Mouse (Mus musculus): ENCODE results near the gene Susd3.
A peak's percentile ranks its signal among the peaks of the same experiment; 100 is the strongest.

Gene Susd3

DNA sequence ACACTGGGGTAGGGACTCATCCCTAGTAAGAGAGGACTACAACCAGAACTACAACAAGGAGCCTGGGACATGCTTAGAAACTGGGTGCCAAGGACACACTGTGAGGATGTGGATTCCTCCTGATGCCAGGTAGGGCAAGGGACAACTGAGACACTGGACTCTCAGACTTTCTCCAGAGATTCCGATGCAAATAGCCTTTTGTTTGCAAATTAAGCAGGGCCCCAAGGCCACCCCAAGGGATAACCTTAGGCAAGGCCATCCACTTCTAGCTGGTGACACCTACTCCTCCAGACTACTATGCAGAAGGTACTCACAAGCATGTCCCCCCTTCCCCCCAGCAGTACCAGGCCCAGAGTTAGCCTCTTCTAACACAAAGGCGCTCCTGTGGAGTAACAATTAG is 1.9 kb downstream of the Susd3 start:
- no peak for DNase-seq (ENCODE audit: low spot score in 2 of 2)

DNA sequence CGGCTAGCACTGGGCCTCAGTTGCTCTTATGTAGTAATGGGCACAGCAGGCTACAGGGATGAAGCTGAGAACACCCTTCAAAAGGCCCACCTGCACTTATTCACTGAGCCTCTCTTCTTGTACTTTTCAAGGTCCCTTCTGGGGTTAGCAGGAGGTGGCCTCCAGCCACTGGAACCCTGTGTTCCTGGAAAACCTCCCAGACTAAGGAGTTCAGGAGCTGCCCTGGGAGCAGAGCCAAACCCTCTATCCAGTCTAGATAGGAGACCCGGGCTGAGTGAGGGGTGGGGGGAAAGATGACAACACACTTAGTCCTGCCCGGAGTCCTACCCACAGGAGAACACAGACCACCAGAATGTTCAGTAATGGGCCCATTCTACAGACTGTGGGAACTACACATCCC is 2.5 kb downstream of the Susd3 start:
- no peak for DNase-seq (ENCODE audit: low spot score in 2 of 2)

DNA sequence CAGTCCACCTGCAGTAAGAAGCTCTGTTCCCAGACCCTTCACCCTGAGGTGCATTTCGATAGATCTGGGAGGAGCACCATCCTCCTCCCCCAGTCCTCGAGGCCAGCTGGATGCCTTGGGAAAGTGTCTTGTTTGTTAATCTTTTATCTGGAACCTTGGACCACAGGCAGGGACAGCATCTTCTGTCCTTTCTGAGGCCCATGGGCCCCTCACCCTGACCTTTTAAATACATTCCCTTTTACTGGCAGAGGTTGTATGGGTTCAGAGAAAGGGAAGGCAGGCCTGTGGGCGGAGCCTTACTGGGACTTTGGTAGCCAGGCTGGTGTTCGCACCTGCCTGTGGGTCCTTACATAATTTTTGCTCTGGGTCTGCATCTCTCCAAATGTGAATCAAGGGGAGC is 3.3 kb downstream of the Susd3 start:
- DNase-seq (ENCODE audit: low spot score in 2 of 2) = no peak

DNA sequence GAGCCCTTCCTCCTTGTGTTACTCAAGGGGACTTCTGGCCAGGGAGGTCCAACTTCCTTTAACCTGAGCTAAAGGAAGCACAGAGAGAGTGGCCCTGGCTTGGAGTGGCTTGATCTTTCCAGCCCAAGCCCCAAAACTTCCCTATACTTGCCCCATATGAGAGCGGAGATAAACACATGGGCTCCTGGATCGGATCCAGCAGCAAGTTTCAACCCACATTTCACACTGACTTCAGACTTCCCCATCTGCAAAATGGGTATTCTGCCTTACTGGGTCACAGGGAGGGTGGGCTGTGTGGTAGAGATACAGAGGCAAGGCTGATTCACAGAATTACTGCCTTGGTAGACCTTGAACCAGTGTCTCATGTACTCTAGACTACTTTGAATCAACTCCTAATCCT is 5.0 kb downstream of the Susd3 start:
- DNase-seq (ENCODE audit: low spot score in 2 of 2) = no peak

DNA sequence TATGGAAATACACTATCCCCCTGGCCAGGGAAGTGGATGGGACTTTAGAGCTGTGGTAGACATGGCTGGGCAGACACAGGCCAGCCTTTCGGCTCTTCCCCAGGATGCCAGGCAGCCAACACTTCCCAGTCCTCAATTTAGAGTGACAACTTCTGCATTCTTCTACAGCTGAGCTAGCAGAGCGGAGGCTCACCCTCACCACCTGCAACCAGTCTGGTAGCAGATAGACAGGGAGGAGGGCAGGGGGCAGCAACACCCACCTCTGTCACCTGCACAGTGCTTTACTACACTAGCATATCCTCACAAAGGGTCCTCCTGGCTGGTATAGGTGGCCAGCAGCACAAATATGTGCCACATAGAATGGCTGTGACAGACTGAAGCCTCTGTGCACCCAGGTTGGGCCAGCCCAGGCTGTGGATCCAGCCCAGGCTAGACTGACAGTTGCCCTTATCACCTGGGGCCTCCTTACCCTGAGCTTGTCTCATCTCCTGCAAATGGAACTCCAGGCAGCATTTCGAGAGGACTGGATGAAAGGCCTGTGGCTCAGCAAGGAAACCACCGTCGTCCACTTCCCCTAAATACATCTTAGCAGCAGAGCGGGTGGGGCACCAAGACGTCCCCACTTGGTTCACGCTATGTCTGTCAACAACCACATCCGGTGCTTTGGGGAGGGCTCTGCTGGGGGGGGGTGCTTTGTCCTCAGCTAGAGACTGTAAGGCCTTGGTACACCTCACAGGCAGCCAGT is 6.0 kb downstream of the Susd3 start:
- no peak for DNase-seq (ENCODE audit: low spot score in 2 of 2)

DNA sequence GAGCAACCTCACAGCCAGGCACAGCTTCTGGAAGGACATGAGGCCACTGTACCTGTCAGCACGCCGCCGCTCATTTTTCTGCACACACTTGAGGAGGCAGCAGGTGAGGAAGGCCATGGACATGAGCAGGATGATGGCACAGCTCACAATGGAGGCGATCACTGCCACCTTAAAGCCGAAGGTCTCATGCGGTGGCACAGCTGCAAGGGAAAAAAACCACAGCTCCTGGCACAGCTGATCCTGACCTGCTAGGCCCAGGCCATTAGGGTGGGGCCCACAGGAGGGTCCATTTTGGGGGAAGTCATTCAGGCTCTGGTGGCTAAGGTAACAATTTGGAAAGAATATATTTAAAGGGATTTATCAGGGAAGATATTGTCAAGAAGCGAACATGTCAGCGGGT is 9.8 kb downstream of the Susd3 start:
- no peak for DNase-seq (ENCODE audit: low spot score in 2 of 2)

DNA sequence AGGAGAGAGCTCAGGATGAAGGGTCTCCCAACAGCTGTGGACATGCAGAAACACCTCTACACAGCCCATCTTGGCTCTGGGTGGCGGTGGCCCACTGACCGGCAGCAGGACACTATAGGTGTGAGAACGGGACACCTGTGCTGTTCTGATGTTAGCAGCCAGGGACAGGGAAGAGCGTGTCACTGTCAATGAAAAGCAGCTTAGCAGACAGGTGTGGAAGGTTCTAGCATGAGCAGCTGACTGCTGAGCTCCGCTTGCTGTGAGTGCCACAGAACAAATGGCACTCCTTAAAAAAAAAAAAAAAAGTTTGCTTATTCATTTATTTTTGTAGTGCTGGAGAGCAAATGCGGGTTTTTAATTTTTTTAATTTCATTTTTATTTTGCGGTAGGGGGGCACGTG is 10.9 kb downstream of the Susd3 start:
- no peak for DNase-seq (ENCODE audit: low spot score in 2 of 2)

DNA sequence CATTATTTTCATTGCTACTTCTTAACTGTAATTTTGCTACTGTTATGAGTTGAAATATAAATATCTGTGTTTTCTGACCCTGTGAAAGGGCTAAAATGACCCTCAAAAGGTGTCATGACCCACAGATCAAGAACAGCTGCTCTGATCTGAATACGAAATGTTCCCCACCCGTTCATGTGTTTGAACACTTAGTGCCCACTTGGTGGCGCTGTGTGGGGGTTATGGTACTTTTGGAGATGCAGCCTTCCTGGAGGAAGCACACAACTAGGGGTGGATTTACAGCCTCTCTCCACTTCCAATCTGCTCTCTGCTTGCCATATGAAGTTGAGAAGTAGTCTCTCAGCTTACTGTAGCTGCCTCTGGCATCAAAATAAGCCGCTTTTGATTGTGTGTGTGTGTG is 13.8 kb downstream of the Susd3 start:
- no peak for DNase-seq (ENCODE audit: low spot score in 2 of 2)

DNA sequence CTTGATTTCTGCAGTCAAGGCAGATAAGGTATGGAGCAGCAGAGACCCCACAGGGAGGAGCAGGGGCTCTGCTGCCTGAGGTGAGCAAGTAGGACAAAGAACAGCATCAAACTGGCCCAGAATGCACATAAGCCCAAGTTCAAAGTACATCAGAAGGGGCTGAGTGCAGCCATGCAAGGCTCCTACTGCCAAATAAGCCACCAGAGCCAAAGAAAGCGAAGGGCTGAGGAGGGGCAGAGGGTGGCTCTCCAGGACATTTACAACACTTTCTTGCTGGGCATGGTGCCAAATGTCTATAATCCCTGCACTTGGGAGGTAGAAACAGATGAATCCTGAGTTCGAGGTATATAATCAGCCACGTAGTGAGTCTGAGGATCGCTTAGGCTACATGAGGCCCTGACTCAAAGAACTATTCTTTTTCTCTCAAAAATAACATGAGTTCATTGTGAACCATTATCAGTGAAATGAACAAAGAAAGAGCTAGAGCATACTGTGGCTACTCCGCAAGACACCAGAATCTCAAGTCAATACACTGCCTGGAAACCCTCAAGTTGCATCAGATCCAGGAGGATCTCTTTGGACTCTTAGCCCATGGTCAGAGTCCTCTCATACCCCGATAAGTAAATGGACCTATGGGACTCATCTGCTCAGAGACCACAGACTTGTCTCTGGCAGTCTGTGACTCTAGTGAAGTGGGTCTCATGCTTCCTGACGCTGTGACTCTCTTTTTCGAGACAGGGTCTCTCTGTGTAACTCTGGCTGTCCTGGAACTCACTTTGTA is 14.5 kb downstream of the Susd3 start:
- DNase-seq (ENCODE audit: low spot score in 2 of 2) = no peak

DNA sequence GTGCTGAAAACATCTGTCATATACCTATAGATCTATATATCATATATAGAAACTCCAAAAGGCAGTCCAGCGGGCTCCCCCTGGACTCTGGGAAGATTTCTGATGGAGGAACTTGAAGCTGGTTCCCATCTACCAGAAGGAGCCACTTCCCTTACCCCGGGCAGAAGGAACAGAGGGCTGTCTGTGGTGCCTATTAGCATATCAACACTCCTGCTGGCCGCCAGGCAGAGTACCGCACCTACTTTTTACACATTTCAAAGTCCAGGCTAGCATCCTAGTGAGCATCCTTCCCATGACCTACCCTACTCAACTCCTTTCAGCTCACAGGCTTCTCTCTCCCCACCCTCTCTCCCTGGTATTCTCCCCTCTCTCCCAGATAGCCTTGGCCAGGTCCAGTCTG is 22.9 kb downstream of the Susd3 start:
- DNase-seq (ENCODE audit: low spot score in 2 of 2) = no peak

DNA sequence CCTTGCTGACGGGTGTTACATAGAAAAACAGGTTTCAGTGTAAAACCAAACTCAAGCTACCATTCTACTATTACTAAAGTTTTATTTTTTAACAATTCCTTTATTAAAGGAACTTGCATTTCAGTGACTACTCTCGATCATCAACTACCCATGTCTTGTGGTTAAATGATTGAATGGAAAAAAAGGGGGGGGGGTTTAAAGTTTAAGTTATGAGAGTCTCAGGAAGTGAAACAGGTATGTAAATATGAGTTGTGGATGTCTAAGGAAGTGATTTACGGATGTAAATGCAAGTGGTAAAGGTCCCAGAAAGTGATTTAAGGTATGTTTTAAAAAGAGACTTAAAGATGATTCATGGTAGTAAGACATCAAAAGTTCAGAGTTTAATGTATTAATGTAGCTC is 23.3 kb downstream of the Susd3 start:
- no peak for DNase-seq (ENCODE audit: low spot score in 2 of 2)

DNA sequence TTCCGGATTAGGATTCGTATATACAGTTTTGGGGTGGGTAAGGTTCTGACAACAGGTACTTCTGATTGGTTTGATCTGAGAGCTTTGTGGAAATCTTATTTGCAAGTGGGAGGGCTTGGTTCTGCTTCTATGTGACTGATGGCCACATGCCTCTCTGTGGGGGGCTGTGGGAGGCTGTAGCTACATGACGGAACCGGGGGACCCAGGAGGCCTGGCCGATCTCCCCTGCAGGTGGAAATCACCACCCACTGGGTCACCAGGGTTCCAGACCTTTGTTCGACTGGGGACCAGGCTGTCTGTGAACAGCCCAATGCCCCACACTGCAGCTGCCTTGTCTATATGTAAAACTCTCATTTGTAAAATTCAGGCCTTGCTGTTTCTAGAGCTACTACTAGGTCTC is 23.8 kb downstream of the Susd3 start:
- DNase-seq (ENCODE audit: low spot score in 2 of 2) = no peak

DNA sequence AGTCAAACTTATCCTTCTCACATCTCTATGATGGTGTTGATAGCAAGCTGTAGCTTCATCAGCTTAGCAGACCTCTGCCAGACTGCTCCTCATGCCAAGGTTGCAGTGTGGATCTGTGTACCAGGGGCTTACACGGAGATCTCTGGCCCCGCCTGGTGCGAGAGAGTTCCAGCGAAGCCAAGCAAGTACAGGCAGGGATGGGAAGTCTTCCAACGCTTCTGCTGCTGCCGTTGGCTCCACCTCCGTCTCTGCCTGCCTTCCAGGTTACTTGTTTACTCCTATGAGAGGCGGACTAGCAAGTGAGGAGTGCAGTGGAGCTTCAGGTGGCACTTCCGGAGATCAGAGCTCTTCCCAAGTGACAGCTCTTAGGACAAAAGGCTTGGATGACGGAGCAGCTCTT is 24.2 kb downstream of the Susd3 start:
- DNase-seq (ENCODE audit: low spot score in 2 of 2) = no peak

DNA sequence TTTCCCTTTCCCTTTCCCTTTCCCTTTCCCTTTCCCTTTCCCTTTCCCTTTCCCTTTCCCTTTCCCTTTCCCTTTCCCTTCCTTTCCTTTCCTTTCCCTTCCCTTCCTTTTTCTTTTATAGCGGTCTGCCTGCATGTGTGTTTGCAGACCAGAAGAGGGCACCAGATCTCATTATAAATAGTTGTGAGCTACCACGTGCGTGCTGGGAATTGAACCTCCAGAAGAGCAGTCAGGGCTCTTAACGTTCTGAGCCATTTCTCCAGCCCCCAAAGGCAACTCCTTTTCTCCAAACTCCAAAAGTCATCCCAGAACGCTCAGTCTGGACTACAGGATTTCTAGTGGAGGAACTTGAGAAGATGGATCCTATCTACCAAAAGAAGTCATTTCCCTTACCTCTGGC is 27.6 kb downstream of the Susd3 start:
- DNase-seq (ENCODE audit: low spot score in 2 of 2) = no peak

DNA sequence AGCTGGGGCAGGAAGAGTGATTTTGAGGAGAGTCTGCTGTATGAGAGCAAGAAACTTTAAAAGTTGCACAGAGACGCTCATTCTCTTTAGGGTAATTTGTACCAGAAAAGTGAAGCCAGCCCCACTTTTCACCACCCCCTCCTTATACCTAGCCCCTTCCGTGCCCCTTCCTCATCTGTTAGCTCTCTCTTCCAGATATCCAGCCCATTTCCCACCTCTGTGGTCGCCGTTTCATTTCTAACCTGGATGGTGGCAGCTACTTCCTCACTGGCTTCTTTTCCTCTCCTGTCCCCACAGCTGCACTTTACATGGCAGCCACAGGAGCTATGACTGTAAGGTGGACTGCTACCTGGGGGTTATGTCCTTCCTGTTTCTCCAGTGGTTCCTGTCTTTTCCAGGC is 29.1 kb downstream of the Susd3 start:
- no peak for DNase-seq (ENCODE audit: low spot score in 2 of 2)

DNA sequence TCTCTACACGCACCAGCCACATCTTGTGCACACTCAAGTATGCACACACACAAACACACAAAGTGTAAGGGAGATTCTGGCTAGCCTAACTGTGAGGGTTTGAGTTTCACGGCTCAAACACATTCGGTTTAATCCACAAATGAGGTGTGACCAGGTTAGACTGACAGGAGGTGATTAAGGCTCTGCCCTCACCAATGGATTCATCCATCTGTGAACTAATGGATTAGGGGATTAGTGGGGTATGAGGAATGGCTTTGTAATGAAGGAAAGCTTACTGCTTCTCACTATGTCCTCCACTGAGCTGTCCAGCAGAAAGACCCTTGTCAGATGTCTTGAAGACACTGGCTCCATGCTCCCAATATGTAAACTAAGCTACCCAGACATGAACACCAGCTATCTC is 29.9 kb downstream of the Susd3 start:
- DNase-seq (ENCODE audit: low spot score in 2 of 2) = no peak

DNA sequence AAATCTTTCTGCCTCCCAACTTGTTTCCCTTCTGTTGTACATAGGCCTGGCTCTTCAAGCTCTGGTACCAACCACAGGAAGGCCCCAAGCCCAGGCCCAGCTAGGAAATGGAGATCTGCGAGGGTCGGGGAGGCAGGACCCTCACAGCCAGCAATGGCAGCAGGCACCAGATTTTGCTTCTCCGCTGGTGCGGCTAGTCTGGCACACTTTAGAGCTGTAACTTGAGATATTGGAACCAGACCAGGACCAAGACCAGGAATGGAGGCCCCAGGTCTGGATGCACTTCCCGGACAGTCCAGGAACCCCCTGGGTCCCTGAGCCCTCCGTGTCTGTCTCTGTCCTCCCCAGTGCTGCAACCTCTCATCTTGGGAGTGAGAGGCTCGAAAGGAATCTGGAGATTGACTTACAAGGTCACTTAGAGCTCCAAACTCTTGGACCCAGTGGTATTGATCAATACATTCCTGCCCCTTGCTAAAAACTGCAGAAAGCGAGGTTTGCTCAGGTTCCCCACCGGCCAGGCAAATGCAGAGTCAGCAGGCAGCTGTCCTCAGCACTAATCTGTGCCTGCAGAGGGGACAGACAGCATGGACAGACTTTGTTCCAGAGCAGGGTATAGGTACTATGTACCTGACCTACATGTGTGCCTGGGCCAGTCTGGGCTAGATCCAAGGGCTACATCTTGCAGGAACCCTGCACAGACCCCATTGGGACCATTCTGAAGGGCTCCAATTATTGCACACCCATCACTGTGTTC is 31.5 kb downstream of the Susd3 start:
- DNase-seq (ENCODE audit: low spot score in 2 of 2) = no peak

DNA sequence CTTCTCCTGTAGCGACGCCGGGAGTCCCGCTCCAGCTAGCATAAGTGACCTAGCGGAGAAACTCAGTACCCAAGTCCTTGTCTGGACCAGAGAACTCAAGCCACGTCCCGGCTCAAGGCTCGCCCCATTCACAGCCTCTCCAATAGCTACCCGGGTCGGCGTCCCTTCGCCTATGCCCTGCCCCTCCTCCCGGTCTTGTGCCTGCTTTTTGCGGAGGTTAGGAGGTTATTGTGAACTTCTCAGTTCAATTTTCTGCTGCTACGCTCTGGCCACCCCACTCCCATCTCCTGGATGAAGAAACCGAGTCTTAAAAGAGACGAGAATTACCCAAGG is 32.3 kb downstream of the Susd3 start:
- DNase-seq (ENCODE audit: low spot score in 2 of 2) = no peak

DNA sequence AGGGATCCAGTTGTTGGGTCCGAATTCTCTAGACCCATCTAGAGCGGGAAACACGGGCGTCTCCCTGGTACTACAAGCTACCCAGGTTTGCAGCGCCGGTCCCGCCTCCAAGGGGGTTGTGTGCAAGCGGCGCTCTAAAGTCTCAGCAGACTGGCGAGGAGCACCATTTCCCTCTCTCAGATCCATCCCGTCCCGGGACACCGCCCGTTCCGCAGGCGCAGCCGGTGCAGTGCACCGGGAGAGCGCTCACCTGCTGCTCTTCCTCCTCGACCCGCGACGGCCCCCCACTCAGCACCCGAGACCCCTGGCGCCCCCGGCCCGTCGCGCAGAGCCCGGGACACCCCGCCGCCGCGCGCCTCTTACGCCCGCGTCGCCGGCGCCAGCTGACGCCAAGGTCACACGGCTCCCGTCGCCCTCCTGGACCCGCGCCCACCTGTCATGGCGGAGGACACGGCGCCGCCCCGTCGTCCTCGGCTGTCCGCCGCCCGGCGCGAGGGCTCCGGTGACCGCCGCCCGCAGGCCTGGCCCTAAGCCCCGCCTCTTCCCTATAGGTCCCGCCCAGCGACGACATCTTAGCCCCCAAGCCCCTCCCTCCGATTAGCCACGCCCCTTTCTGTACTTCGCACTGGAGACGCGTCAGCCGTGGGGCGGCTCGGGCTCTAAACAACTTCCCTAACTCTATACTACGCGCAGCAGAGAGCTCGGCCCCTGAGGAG is 32.8 kb downstream of the Susd3 start, which contains the start of gene Card19:
TSS of gene Card19 (minus strand) at position 534 of the 716 bp plus-strand sequence.
- DNase-seq (ENCODE audit: low spot score in 2 of 2) = peak; percentile 72 to 85

DNA sequence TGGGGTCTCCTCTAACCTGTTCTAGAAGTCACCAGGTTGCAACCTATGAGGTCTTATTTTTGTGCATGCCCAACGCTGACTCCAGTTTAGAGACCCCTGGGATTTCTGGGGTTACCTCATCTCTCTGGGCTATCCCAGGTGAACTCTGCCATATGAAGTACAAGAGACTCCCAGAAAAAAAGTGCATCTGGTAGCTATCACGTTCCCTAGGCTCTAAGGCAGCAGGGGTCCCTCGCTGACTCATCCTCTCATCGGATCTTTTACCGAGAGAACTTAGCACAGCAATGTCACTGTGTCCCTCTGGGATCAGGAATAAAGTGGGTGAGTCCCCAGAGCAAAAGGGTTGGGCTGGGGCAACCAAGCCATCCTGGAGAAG is 33.4 kb downstream of the Susd3 start:
- DNase-seq (ENCODE audit: low spot score in 2 of 2) = no peak

DNA sequence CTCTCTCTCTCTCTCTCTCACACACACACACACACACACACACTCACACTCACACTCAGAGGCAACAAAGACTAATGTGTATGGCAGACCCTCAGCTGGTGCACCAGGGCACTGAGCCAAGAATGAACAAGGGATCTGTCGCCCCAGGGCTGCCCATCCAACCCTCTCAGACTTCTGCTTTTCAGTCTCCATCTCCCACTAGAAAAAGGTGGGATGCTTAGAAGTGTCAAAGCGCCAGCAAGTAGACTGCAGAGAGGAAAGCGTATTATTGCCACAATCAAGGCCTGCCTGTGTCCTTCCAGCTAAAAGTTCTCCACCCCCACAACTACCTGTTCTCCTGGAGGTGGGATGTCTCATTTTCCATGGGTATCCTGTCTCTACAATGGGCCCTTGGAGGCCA is 34.1 kb downstream of the Susd3 start:
- no peak for DNase-seq (ENCODE audit: low spot score in 2 of 2)

DNA sequence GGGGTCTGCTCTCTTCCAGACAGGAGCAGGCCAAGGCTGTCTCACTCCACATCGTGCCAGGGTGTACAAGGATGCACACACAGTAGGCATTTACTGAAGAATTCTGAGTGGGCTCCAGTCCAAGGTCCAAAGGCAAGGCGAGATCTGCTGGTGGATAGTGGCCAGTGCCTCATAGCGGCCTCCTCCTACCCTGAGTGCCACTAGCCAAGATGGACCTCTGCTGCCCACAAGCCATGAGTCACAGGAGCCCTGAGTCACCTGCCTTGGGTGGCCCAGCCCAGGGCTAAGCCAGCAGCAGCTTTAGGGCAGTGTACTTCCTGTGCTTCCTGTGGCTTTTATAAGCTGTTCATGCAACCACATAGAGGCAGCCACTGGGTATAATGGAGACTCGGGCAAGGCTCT is 35.0 kb downstream of the Susd3 start:
- no peak for DNase-seq (ENCODE audit: low spot score in 2 of 2)
